Mouse (Mus musculus) MEL (cell line): ENCODE results near the gene Ceacam15. TPM values are rescaled to one million over a fixed set of nuclear protein-coding genes. Genes with fewer than 3 reads are reported as not detected.
"Not testable (repeated sequence)": the region's sequence is repeated elsewhere in the genome, so short reads cannot be mapped to it uniquely, and the experiment has no call there.

Experiments used
- DNase-seq: peaks from one replicate; pipeline ENCODE4 v3.0.0; 2011; ENCODE audit warnings: low read depth, low spot score
- H3K27ac ChIP-seq: 2 replicates; pipeline ENCODE4 v1.5.1; 2012; ENCODE audit warnings: low read depth, mild to moderate bottlenecking, control low read depth, low read length, moderate library complexity; ENCODE audit not compliant: control insufficient read depth
- H3K27me3 ChIP-seq, 2 experiments: fragments of 150-350 bp in 1 of 2; sonication (generic) in 1 of 2; 2 replicates each; pipeline ENCODE4 v1.6.1; 2012; ENCODE audit warnings: low read length in 2 of 2, mild to moderate bottlenecking in 2 of 2, improper control_type of control experiment in 1 of 2, moderate library complexity in 1 of 2; ENCODE audit not compliant: insufficient read depth in 2 of 2, control insufficient read depth in 1 of 2
- H3K36me3 ChIP-seq, 2 experiments: 2 replicates each; pipeline ENCODE4 v1.6.1; 2012 to 2014; ENCODE audit warnings: low read length in 2 of 2, improper control_type of control experiment in 1 of 2, inconsistent platforms in 1 of 2, mild to moderate bottlenecking in 1 of 2; ENCODE audit not compliant: insufficient read depth in 2 of 2, control insufficient read depth in 1 of 2
- H3K4me1 ChIP-seq, 2 experiments: fragments of 150-350 bp in 1 of 2; sonication (generic) in 1 of 2; 2 replicates each; pipeline ENCODE4 v1.6.1; 2012; ENCODE audit warnings: low read length in 2 of 2, improper control_type of control experiment in 1 of 2, mild to moderate bottlenecking in 1 of 2; ENCODE audit not compliant: insufficient read depth in 2 of 2, control insufficient read depth in 1 of 2
- H3K4me3 ChIP-seq, 2 experiments: fragments of 150-350 bp in 1 of 2; sonication (generic) in 1 of 2; 2 replicates each; pipeline ENCODE4 v1.5.1; 2012; ENCODE audit warnings: low read depth in 2 of 2, low read length in 2 of 2, mild to moderate bottlenecking in 2 of 2, moderate library complexity in 2 of 2, control low read depth in 1 of 2, improper control_type of control experiment in 1 of 2; ENCODE audit not compliant: control insufficient read depth in 1 of 2, insufficient read depth in 1 of 2
- H3K79me2 ChIP-seq: 2 replicates; pipeline ENCODE4 v1.6.1; 2012; ENCODE audit warnings: mild to moderate bottlenecking, low read length, moderate library complexity; ENCODE audit not compliant: control insufficient read depth, poor library complexity, insufficient read depth
- H3K9ac ChIP-seq: 2 replicates; pipeline ENCODE4 v1.6.1; 2012; ENCODE audit warnings: low read depth, mild to moderate bottlenecking, control low read depth, low read length, moderate library complexity; ENCODE audit not compliant: control insufficient read depth, poor library complexity, severe bottlenecking
- H3K9me3 ChIP-seq: fragments of 150-350 bp; sonication (generic); replicated peaks from 2 replicates; pipeline ENCODE4 v1.6.1; 2012; ENCODE audit warnings: mild to moderate bottlenecking, low read length, improper control_type of control experiment, moderate library complexity; ENCODE audit not compliant: insufficient read depth
- CHD2 ChIP-seq: IDR thresholded peaks from 2 replicates; pipeline ENCODE4 v1.6.1; 2011; ENCODE audit warnings: low read length, improper control_type of control experiment
- E2F4 ChIP-seq: IDR thresholded peaks from 2 replicates; pipeline ENCODE4 v1.6.1; 2011; ENCODE audit warnings: low read depth, low read length, improper control_type of control experiment, borderline replicate concordance
- GABPA ChIP-seq: IDR thresholded peaks from 2 replicates; pipeline ENCODE4 v1.6.1; 2012; ENCODE audit warnings: low read depth, mild to moderate bottlenecking, inconsistent platforms, low read length, improper control_type of control experiment, moderate library complexity
- GATA1 ChIP-seq: IDR thresholded peaks from 2 replicates; pipeline ENCODE4 v1.6.1; 2011; ENCODE audit warnings: low read depth, low read length, improper control_type of control experiment
- HCFC1 ChIP-seq: IDR thresholded peaks from 2 replicates; pipeline ENCODE4 v1.6.1; 2012; ENCODE audit warnings: low read depth, mild to moderate bottlenecking, inconsistent platforms, low read length, improper control_type of control experiment, moderate library complexity
- JUND ChIP-seq: IDR thresholded peaks from 2 replicates; pipeline ENCODE4 v1.6.1; 2011; ENCODE audit warnings: low read depth, mild to moderate bottlenecking, improper control_type of control experiment, low read length
- KAT2A ChIP-seq: conservative IDR thresholded peaks from 2 replicates; pipeline ENCODE4 v1.6.1; 2012; ENCODE audit warnings: low read depth, low read length, improper control_type of control experiment, inconsistent platforms
- MAFK ChIP-seq: IDR thresholded peaks from 2 replicates; pipeline ENCODE4 v1.6.1; 2011; ENCODE audit warnings: low read depth, mild to moderate bottlenecking, low read length, improper control_type of control experiment, borderline replicate concordance
- MAX ChIP-seq: IDR thresholded peaks from 2 replicates; pipeline ENCODE4 v1.6.1; 2011; ENCODE audit warnings: low read length, improper control_type of control experiment
- MEF2A ChIP-seq: IDR thresholded peaks from 2 replicates; pipeline ENCODE4 v1.6.1; 2014; ENCODE audit warnings: low read depth, mild to moderate bottlenecking, inconsistent platforms, low read length, improper control_type of control experiment; ENCODE audit not compliant: poor library complexity, insufficient replicate concordance, severe bottlenecking; ENCODE audit errors: extremely low read depth
- MYC ChIP-seq: IDR thresholded peaks from 2 replicates; pipeline ENCODE4 v1.6.1; 2011; ENCODE audit warnings: low read depth, mild to moderate bottlenecking, low read length, improper control_type of control experiment, moderate library complexity
- NELFE ChIP-seq: IDR thresholded peaks from 2 replicates; pipeline ENCODE4 v1.6.1; 2011; ENCODE audit warnings: low read depth, low read length, improper control_type of control experiment
- POLR2A ChIP-seq, 2 experiments: IDR thresholded peaks; 2 replicates each; pipeline ENCODE4 v1.6.1; 2011 to 2012; ENCODE audit warnings: low read length in 2 of 2, mild to moderate bottlenecking in 2 of 2, control low read depth in 1 of 2, improper control_type of control experiment in 1 of 2, low read depth in 1 of 2, moderate library complexity in 1 of 2; ENCODE audit not compliant: control insufficient read depth in 1 of 2, insufficient read depth in 1 of 2, poor library complexity in 1 of 2
- POLR2AphosphoS5 ChIP-seq: IDR thresholded peaks from 2 replicates; pipeline ENCODE4 v1.6.1; 2012; ENCODE audit warnings: low read depth, borderline replicate concordance, mild to moderate bottlenecking, inconsistent platforms, low read length, moderate library complexity, mixed read lengths
- RAD21 ChIP-seq: IDR thresholded peaks from 2 replicates; pipeline ENCODE4 v1.6.1; 2011; ENCODE audit warnings: mild to moderate bottlenecking, low read depth, low read length, improper control_type of control experiment
- RCOR1 ChIP-seq: IDR thresholded peaks from 2 replicates; pipeline ENCODE4 v1.6.1; 2012; ENCODE audit warnings: low read depth, mild to moderate bottlenecking, inconsistent platforms, low read length, improper control_type of control experiment
- SMC3 ChIP-seq: IDR thresholded peaks from 2 replicates; pipeline ENCODE4 v1.6.1; 2011; ENCODE audit warnings: low read depth, low read length, improper control_type of control experiment
- TBP ChIP-seq: IDR thresholded peaks from 2 replicates; pipeline ENCODE4 v1.8.0; 2011; ENCODE audit warnings: low read depth, low read length, improper control_type of control experiment
- USF1 ChIP-seq: IDR thresholded peaks from 2 replicates; pipeline ENCODE4 v1.6.1; 2014; ENCODE audit warnings: low read depth, mild to moderate bottlenecking, inconsistent platforms, low read length, improper control_type of control experiment, moderate library complexity
- ZKSCAN1 ChIP-seq: IDR thresholded peaks from 2 replicates; pipeline ENCODE4 v1.6.1; 2012; ENCODE audit warnings: low read depth, mild to moderate bottlenecking, inconsistent platforms, low read length, improper control_type of control experiment, moderate library complexity
- ZMIZ1 ChIP-seq: IDR thresholded peaks from 2 replicates; pipeline ENCODE4 v1.6.1; 2012; ENCODE audit warnings: low read depth, mild to moderate bottlenecking, inconsistent platforms, low read length, improper control_type of control experiment, moderate library complexity
- polyA plus RNA-seq, 2 experiments: library from polyadenylated mRNA; stranded (reverse) in 1 of 2; unstranded in 1 of 2; fragments of >175 nt in 1 of 2; fragments of >200 nt in 1 of 2; gene quantifications; 2 replicates each; pipeline versions ENCODE4 v1.2.1 to v1.2.4; 2012; ENCODE audit warnings: low replicate concordance in 2 of 2, low read depth in 1 of 2; ENCODE audit not compliant: insufficient read length in 2 of 2, insufficient read depth in 1 of 2, missing spikeins in 1 of 2
- total RNA-seq: library from RNA; depleted of rRNA; stranded (reverse); fragments of 300-350 nt; gene quantifications from 2 replicates; pipeline ENCODE4 v1.2.3, GENCODE M21; 2012; rRNA removed

The Ceacam15 gene
- not detected in 2 replicates for total RNA-seq
- polyA plus RNA-seq: not detected

GRCm38 (mm10) chr7:16675605-16676004, at the start of gene Ceacam15:
Gene Ceacam15, minus strand, starts transcription at chr7:16675705.
- Histone ChIP-seq H3K9me3 (no peaks in the 10 kb centered on the region), H3K9ac (no peak within 1 kb of the TSS), H3K27ac (no peak within 1 kb of the TSS), H3K79me2 (no peaks in the 10 kb centered on the region), H3K27me3 (peaks cover 7 to 9% of the 10 kb centered on the region in 2 experiments), H3K4me3 (no peak within 1 kb of the TSS), H3K4me1 (no peaks in the 10 kb centered on the region), H3K36me3 (no peaks in the 10 kb centered on the region)
- TF ChIP-seq CHD2 (no peak), POLR2AphosphoS5 (no peak), E2F4 (no peak), POLR2A (IDR thresholded peaks at IDR 0.05; ENCODE audit: control insufficient read depth in 1 of 2, insufficient read depth in 1 of 2, low read depth in 1 of 2, low read length in 2 of 2, poor library complexity in 1 of 2) (no peak), GABPA (no peak), MAFK (no peak), KAT2A (no peak), NELFE (no peak), JUND (no peak), RCOR1 (no peak)
- DNase-seq: no peak

GRCm38 (mm10) chr7:16722490-16722889, 47.0 kb upstream of the Ceacam15 start:
- not testable (repeated sequence) for DNase-seq, H3K27ac ChIP-seq

GRCm38 (mm10) chr7:16721629-16722028, 46.1 kb upstream of the Ceacam15 start, which contains the start of gene Ceacam9:
Gene Ceacam9, plus strand, starts transcription at chr7:16721929.
- Histone ChIP-seq H3K36me3 (no peaks in the 10 kb centered on the region; a peak in 1 of 4 replicates), H3K9ac (no peak within 1 kb of the TSS), H3K27ac (no peak within 1 kb of the TSS), H3K4me3 (no peak within 1 kb of the TSS), H3K4me1 (peaks cover 0 to 6% of the 10 kb centered on the region in 2 experiments; a peak in 3 of 4 replicates), H3K79me2 (no peaks in the 10 kb centered on the region), H3K9me3 (no peaks in the 10 kb centered on the region), H3K27me3 (no peaks in the 10 kb centered on the region; a peak in 1 of 4 replicates)
- TF ChIP-seq GATA1: no peak
- no peak for TF ChIP-seq MEF2A
- no peak for TF ChIP-seq MAFK
- TF ChIP-seq RAD21: no peak
- no peak for TF ChIP-seq ZKSCAN1
- TF ChIP-seq TBP: no peak
- no peak for TF ChIP-seq ZMIZ1
- TF ChIP-seq USF1: no peak
- no peak for TF ChIP-seq MYC
- TF ChIP-seq MAX: no peak
- TF ChIP-seq HCFC1: no peak
- no peak for TF ChIP-seq POLR2AphosphoS5
- no peak for TF ChIP-seq SMC3
- DNase-seq: no peak

More at GRCm38 (mm10) chr7:16722490-16722889, 47.0 kb upstream of the Ceacam15 start:
- not testable (repeated sequence) for H3K79me2 ChIP-seq, H3K36me3 ChIP-seq, H3K4me1 ChIP-seq, H3K9ac ChIP-seq, H3K27me3 ChIP-seq, H3K4me3 ChIP-seq, H3K9me3 ChIP-seq

GRCm38 (mm10) chr7:16716456-16717152, 41.1 kb upstream of the Ceacam15 start:
- DNase-seq, H3K27me3 ChIP-seq, H3K27ac ChIP-seq, H3K79me2 ChIP-seq, H3K4me3 ChIP-seq, H3K9me3 ChIP-seq, H3K36me3 ChIP-seq, H3K9ac ChIP-seq: not testable (repeated sequence)
- H3K4me1 ChIP-seq: peaks cover 3 to 12% of the 10 kb centered on the region in 2 experiments; a peak in 3 of 4 replicates
